Mouse (Mus musculus) lung, embryonic 16.5 days (tissue): Measurements from ENCODE around the gene Lrrfip1. TPM values are rescaled to one million over a fixed set of nuclear protein-coding genes. Genes with fewer than 3 reads are reported as not detected.

Experiments used
- ATAC-seq: fragments of 200-750 bp; cut with Nextera tagmentation; 2 replicates; pipeline ENCODE4 v1.8.0; 2017; ENCODE audit warnings: low read depth, mild to moderate bottlenecking, moderate library complexity
- H3K27ac ChIP-seq: fragments of 300-500 bp; sonication (generic); 2 replicates; pipeline ENCODE4 v1.5.1; 2014; ENCODE audit warnings: mild to moderate bottlenecking, control low read depth, low read length
- H3K27me3 ChIP-seq: fragments of 300-500 bp; sonication (generic); 2 replicates; pipeline ENCODE4 v1.6.1; 2014; ENCODE audit warnings: low read depth, low read length, mixed read lengths; ENCODE audit not compliant: control insufficient read depth, insufficient read depth
- H3K36me3 ChIP-seq: fragments of 300-500 bp; sonication (generic); 2 replicates; pipeline ENCODE4 v1.6.1; 2014; ENCODE audit warnings: low read length; ENCODE audit not compliant: control insufficient read depth, insufficient read depth
- H3K4me1 ChIP-seq: fragments of 300-500 bp; sonication (generic); replicated peaks from 2 replicates; pipeline ENCODE4 v1.6.1; 2014; ENCODE audit warnings: low read length, mixed read lengths; ENCODE audit not compliant: control insufficient read depth, insufficient read depth
- H3K4me2 ChIP-seq: fragments of 300-500 bp; sonication (generic); 2 replicates; pipeline ENCODE4 v1.6.1; 2014; ENCODE audit warnings: low read depth, low read length, control low read depth
- H3K4me3 ChIP-seq: fragments of 300-500 bp; sonication (generic); 2 replicates; pipeline ENCODE4 v1.5.1; 2014; ENCODE audit warnings: mild to moderate bottlenecking, low read length, control low read depth
- H3K9ac ChIP-seq: fragments of 300-500 bp; sonication (generic); 2 replicates; pipeline ENCODE4 v1.6.1; 2014; ENCODE audit warnings: low read length, control low read depth
- H3K9me3 ChIP-seq: fragments of 300-500 bp; sonication (generic); 2 replicates; pipeline ENCODE4 v1.6.1; 2016; ENCODE audit warnings: low read length; ENCODE audit not compliant: control insufficient read depth
- WGBS: fragments of 180-500 bp; shearing (Covaris S2); extraction: QIAGEN DNeasy Blood & Tissue Kit; methylation state at CpG from one replicate; pipeline ENCODE4 v1.1.7; 2014; 5-methylcytosine and 5-hydroxymethylcytosine counted together
- polyA plus RNA-seq: library from polyadenylated mRNA; unstranded; fragments of >200 nt; fragmentation: Nextera tagmentation; extraction: Ambion mirVana; gene quantifications from 2 replicates; pipeline ENCODE4 v1.2.1, GENCODE M21; 2015

Lrrfip1 gene
- polyA plus RNA-seq, 1 experiment from 2014 or later: 70.5 TPM

- Histone ChIP-seq H3K9me3 (no peaks in the 10 kb centered on the region), H3K9ac (no peak overlapping the region), H3K4me2 (no peak overlapping the region), H3K36me3 (peaks cover 13% of the 10 kb centered on the region), H3K4me1 (peaks cover 8% of the 10 kb centered on the region), H3K27me3 (no peaks in the 10 kb centered on the region), H3K4me3 (no peak overlapping the region), H3K27ac (no peak overlapping the region)
- WGBS: 74% methylated on average over 11 of the region's 11 CpGs
- ATAC-seq: no peak
Observed at GRCm38 (mm10) chr1:91101709-91102440, 103.3 kb downstream of the Lrrfip1 start.

GRCm38 (mm10) chr1:91103366-91103983 is 104.9 kb downstream of the Lrrfip1 start:
- H3K4me1 ChIP-seq: peaks cover 4% of the 10 kb centered on the region
- no peak overlapping the region for H3K4me3 ChIP-seq
- no peaks in the 10 kb centered on the region for H3K27me3 ChIP-seq
- H3K9ac ChIP-seq: no peak overlapping the region
- H3K9me3 ChIP-seq: no peaks in the 10 kb centered on the region
- ATAC-seq: peak; percentile 50; the same call in 1 of the 2 replicates
- no peak overlapping the region for H3K27ac ChIP-seq
- no peak overlapping the region for H3K4me2 ChIP-seq
- 73% methylated on average over 15 of the region's 15 CpGs for WGBS
- H3K36me3 ChIP-seq: peaks cover 20% of the 10 kb centered on the region

GRCm38 (mm10) chr1:91107548-91107947 is 109.0 kb downstream of the Lrrfip1 start:
- no peak overlapping the region for H3K4me2 ChIP-seq
- ATAC-seq: no peak
- peaks cover 5% of the 10 kb centered on the region for H3K4me1 ChIP-seq
- no peaks in the 10 kb centered on the region for H3K9me3 ChIP-seq
- H3K27me3 ChIP-seq: no peaks in the 10 kb centered on the region
- no peak overlapping the region for H3K4me3 ChIP-seq
- peaks cover 27% of the 10 kb centered on the region for H3K36me3 ChIP-seq
- H3K27ac ChIP-seq: no peak overlapping the region
- H3K9ac ChIP-seq: no peak overlapping the region
- 70% methylated on average over 5 of the region's 5 CpGs for WGBS

GRCm38 (mm10) chr1:91109302-91109701 is 110.8 kb downstream of the Lrrfip1 start:
- H3K36me3 ChIP-seq: peaks cover 26% of the 10 kb centered on the region
- H3K27me3 ChIP-seq: no peaks in the 10 kb centered on the region
- H3K27ac ChIP-seq: no peak overlapping the region
- no peak overlapping the region for H3K9ac ChIP-seq
- 11% methylated on average over 4 of the region's 4 CpGs for WGBS
- H3K4me3 ChIP-seq: no peak overlapping the region
- H3K4me1 ChIP-seq: peaks cover 5% of the 10 kb centered on the region
- H3K4me2 ChIP-seq: no peak overlapping the region
- no peaks in the 10 kb centered on the region for H3K9me3 ChIP-seq
- ATAC-seq: peak; percentile 47

GRCm38 (mm10) chr1:91112171-91112570 is 113.6 kb downstream of the Lrrfip1 start:
- Histone ChIP-seq H3K36me3 (peaks cover 24% of the 10 kb centered on the region), H3K9me3 (no peaks in the 10 kb centered on the region), H3K27ac (no peak overlapping the region), H3K4me2 (no peak overlapping the region), H3K27me3 (no peaks in the 10 kb centered on the region), H3K4me1 (peaks cover 5% of the 10 kb centered on the region), H3K9ac (no peak overlapping the region), H3K4me3 (no peak overlapping the region)
- no peak for ATAC-seq
- 88% methylated on average over 14 of the region's 14 CpGs for WGBS

- ATAC-seq: no peak
- no peak overlapping the region for H3K27ac ChIP-seq
- no peak overlapping the region for H3K9ac ChIP-seq
- H3K9me3 ChIP-seq: no peaks in the 10 kb centered on the region
- 92% methylated on average over 4 of the region's 4 CpGs for WGBS
- no peak overlapping the region for H3K4me2 ChIP-seq
- H3K27me3 ChIP-seq: no peaks in the 10 kb centered on the region
- no peak overlapping the region for H3K4me3 ChIP-seq
- H3K36me3 ChIP-seq: peaks cover 22% of the 10 kb centered on the region
- H3K4me1 ChIP-seq: peaks cover 5% of the 10 kb centered on the region
Observed at GRCm38 (mm10) chr1:91112606-91113005, 114.1 kb downstream of the Lrrfip1 start.

- H3K4me3 ChIP-seq: no peak overlapping the region
- H3K27me3 ChIP-seq: no peaks in the 10 kb centered on the region
- no peaks in the 10 kb centered on the region for H3K4me1 ChIP-seq
- no peak overlapping the region for H3K27ac ChIP-seq
- no peak for ATAC-seq
- no peaks in the 10 kb centered on the region for H3K9me3 ChIP-seq
- WGBS: 75% methylated on average over 11 of the region's 11 CpGs
- H3K9ac ChIP-seq: no peak overlapping the region
- peaks cover 28% of the 10 kb centered on the region for H3K36me3 ChIP-seq
- no peak overlapping the region for H3K4me2 ChIP-seq
Observed at GRCm38 (mm10) chr1:91122121-91122520, 123.6 kb downstream of the Lrrfip1 start.

GRCm38 (mm10) chr1:91123004-91123403 is 124.5 kb downstream of the Lrrfip1 start:
- H3K9me3 ChIP-seq: peaks cover 1% of the 10 kb centered on the region; the same call in 1 of the 2 replicates
- no peak for ATAC-seq
- 84% methylated on average over 5 of the region's 5 CpGs for WGBS
- H3K4me3 ChIP-seq: no peak overlapping the region
- H3K9ac ChIP-seq: no peak overlapping the region
- H3K27ac ChIP-seq: no peak overlapping the region
- no peaks in the 10 kb centered on the region for H3K27me3 ChIP-seq
- H3K36me3 ChIP-seq: peaks cover 34% of the 10 kb centered on the region
- H3K4me2 ChIP-seq: no peak overlapping the region
- no peaks in the 10 kb centered on the region for H3K4me1 ChIP-seq

GRCm38 (mm10) chr1:91123466-91123865 is 124.9 kb downstream of the Lrrfip1 start:
- H3K27me3 ChIP-seq: no peaks in the 10 kb centered on the region
- H3K9me3 ChIP-seq: peaks cover 6% of the 10 kb centered on the region; the same call in 1 of the 2 replicates
- H3K4me1 ChIP-seq: no peaks in the 10 kb centered on the region
- H3K4me2 ChIP-seq: no peak overlapping the region
- 79% methylated on average over 3 of the region's 3 CpGs for WGBS
- H3K27ac ChIP-seq: no peak overlapping the region
- H3K4me3 ChIP-seq: no peak overlapping the region
- ATAC-seq: no peak
- H3K36me3 ChIP-seq: peaks cover 38% of the 10 kb centered on the region
- no peak overlapping the region for H3K9ac ChIP-seq
